Mouse (Mus musculus): Measurements from ENCODE around the gene Wdcp. TPM values are rescaled to one million over a fixed set of nuclear protein-coding genes. Genes with fewer than 3 reads are reported as not detected.

Wdcp gene
- polyA plus RNA-seq, 1 experiment from 2014 or later: 14.8 TPM

- peak overlapping the region; percentile 86 for H3K4me3 ChIP-seq (replicated peaks)
- no peaks in the 10 kb centered on the region for H3K36me3 ChIP-seq
- peak overlapping the region; percentile 62; the same call in 1 of the 2 replicates for H3K9ac ChIP-seq
- H3K27me3 ChIP-seq (replicated peaks): no peaks in the 10 kb centered on the region
- WGBS: 2% methylated on average over 11 of the region's 11 CpGs
- ATAC-seq (ENCODE audit: insufficient read depth, low FRiP score, low read depth): no peak
- no peak overlapping the region for H3K27ac ChIP-seq
- H3K4me1 ChIP-seq: peaks cover 5% of the 10 kb centered on the region
- H3K9me3 ChIP-seq: no peaks in the 10 kb centered on the region
- peak overlapping the region; percentile 97 for H3K4me2 ChIP-seq
Measured at GRCm38 (mm10) chr12:4840741-4841140, 2.4 kb upstream of the Wdcp start.

DNA sequence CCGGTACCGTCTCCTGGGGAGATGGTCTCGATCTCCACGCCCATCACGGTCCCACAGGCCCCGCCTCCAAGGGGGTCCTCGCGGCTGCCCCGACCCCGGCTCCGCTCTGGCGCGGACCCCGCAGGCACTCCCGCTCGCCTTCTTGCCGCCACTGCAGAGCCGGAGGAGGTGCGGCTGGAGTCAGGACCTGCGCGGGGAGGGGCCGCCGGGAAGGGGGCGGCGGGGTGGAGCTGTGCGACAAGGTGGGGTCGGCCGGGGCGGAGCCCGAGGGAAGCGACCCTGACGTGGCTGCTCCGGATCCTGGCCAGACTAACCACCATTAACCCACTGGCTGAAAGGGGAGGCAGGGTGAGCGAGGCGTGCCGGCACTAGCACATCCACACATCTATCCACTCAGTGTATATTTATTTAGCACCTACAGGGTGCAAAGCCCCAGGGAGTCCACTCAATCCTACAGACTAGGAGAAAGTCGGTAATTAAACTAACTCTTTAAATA is 1.7 kb upstream of the Wdcp start, which contains the start of gene Fkbp1b:
Gene Fkbp1b (minus strand): TSS at position 200 of the 496 bp plus-strand sequence.
- peak within 1 kb of the TSS; percentile 97 for H3K4me2 ChIP-seq
- no peaks in the 10 kb centered on the region for H3K27me3 ChIP-seq (replicated peaks)
- H3K9me3 ChIP-seq: no peaks in the 10 kb centered on the region
- H3K4me3 ChIP-seq (replicated peaks): peak within 1 kb of the TSS; percentile 86
- peak; percentile 67 for ATAC-seq (ENCODE audit: insufficient read depth, low FRiP score, low read depth)
- peak within 1 kb of the TSS; percentile 62 for H3K9ac ChIP-seq
- H3K36me3 ChIP-seq: no peaks in the 10 kb centered on the region
- no peak within 1 kb of the TSS for H3K27ac ChIP-seq
- WGBS: under 1% methylated on average over 36 of the region's 37 CpGs
- H3K4me1 ChIP-seq: peaks cover 5% of the 10 kb centered on the region

- no peaks in the 10 kb centered on the region for H3K9me3 ChIP-seq
- 0 out of 2 replicates have a peak overlapping the region, but pooled peaks have one; percentile 48 for H3K4me2 ChIP-seq
- WGBS: 83% methylated on average over 8 of the region's 8 CpGs
- H3K27me3 ChIP-seq (replicated peaks): no peaks in the 10 kb centered on the region
- no peak overlapping the region for H3K4me3 ChIP-seq (replicated peaks)
- H3K9ac ChIP-seq: no peak overlapping the region
- H3K4me1 ChIP-seq: peaks cover 5% of the 10 kb centered on the region
- H3K27ac ChIP-seq: no peak overlapping the region
- no peaks in the 10 kb centered on the region for H3K36me3 ChIP-seq
- ATAC-seq (ENCODE audit: insufficient read depth, low FRiP score, low read depth): no peak
Measured at GRCm38 (mm10) chr12:4842456-4842855, 647 bp upstream of the Wdcp start.

- Histone ChIP-seq H3K4me2 (peak overlapping the region; percentile 54), H3K9me3 (no peaks in the 10 kb centered on the region), H3K4me3 (replicated peaks) (peak overlapping the region; percentile 73), H3K4me1 (peaks cover 5% of the 10 kb centered on the region), H3K27ac (0 out of 2 replicates have a peak overlapping the region, but pooled peaks have one; percentile 67), H3K36me3 (no peaks in the 10 kb centered on the region), H3K27me3 (replicated peaks) (no peaks in the 10 kb centered on the region), H3K9ac (peak overlapping the region; percentile 39; the same call in 1 of the 2 replicates)
- WGBS: 0% methylated on average over 12 of the region's 12 CpGs
- ATAC-seq (ENCODE audit: insufficient read depth, low FRiP score, low read depth): peak; percentile 56; the same call in 1 of the 2 replicates
Measured at GRCm38 (mm10) chr12:4843741-4844140, 638 bp downstream of the Wdcp start.

DNA sequence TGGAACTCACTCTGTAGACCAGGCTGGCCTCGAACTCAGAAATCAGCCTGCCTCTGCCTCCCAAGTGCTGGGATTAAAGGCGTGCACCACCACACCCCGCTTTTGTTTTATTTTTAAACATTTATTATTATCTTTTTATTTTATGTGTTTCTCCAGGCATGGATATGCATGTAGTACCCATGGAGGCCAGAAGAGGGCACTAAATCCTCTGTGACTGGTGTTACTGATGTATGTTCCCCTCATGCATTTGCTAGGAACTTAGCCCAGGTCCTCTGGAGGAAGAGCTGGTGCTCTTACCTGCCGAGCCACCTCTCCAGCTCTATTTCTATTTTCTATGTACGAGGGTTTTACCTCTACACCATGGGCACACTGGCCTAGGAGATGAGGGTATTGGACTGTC is 13.1 kb downstream of the Wdcp start:
- no peaks in the 10 kb centered on the region for H3K9me3 ChIP-seq
- H3K4me1 ChIP-seq: no peaks in the 10 kb centered on the region
- no peaks in the 10 kb centered on the region for H3K27me3 ChIP-seq (replicated peaks)
- no peak for ATAC-seq (ENCODE audit: insufficient read depth, low FRiP score, low read depth)
- H3K27ac ChIP-seq: no peak overlapping the region
- WGBS: 94% methylated on average over 5 of the region's 5 CpGs
- H3K36me3 ChIP-seq: 0 out of 2 replicates have a peak, but pooled peaks cover 5% of the 10 kb centered on the region
- no peak overlapping the region for H3K4me3 ChIP-seq (replicated peaks)
- H3K9ac ChIP-seq: no peak overlapping the region
- no peak overlapping the region for H3K4me2 ChIP-seq

GRCm38 (mm10) chr12:4856834-4857233 is 13.7 kb downstream of the Wdcp start:
- Histone ChIP-seq H3K27me3 (replicated peaks) (no peaks in the 10 kb centered on the region), H3K9me3 (no peaks in the 10 kb centered on the region), H3K36me3 (0 out of 2 replicates have a peak, but pooled peaks cover 5% of the 10 kb centered on the region), H3K4me3 (replicated peaks) (no peak overlapping the region), H3K4me1 (no peaks in the 10 kb centered on the region), H3K27ac (no peak overlapping the region), H3K9ac (no peak overlapping the region), H3K4me2 (no peak overlapping the region)
- no peak for ATAC-seq (ENCODE audit: insufficient read depth, low FRiP score, low read depth)
- 92% methylated on average over 2 of the region's 2 CpGs for WGBS

- no peak overlapping the region for H3K4me2 ChIP-seq
- H3K36me3 ChIP-seq: 0 out of 2 replicates have a peak, but pooled peaks cover 3% of the 10 kb centered on the region
- H3K4me1 ChIP-seq: no peaks in the 10 kb centered on the region
- H3K9ac ChIP-seq: no peak overlapping the region
- H3K4me3 ChIP-seq (replicated peaks): no peak overlapping the region
- no peaks in the 10 kb centered on the region for H3K27me3 ChIP-seq (replicated peaks)
- no peak overlapping the region for H3K27ac ChIP-seq
- 47% methylated on average over 11 of the region's 11 CpGs for WGBS
- H3K9me3 ChIP-seq: no peaks in the 10 kb centered on the region
- no peak for ATAC-seq (ENCODE audit: insufficient read depth, low FRiP score, low read depth)
Measured at GRCm38 (mm10) chr12:4859241-4859914, 16.3 kb downstream of the Wdcp start.

GRCm38 (mm10) chr12:4862672-4863071 is 19.6 kb downstream of the Wdcp start:
- no peak for ATAC-seq (ENCODE audit: insufficient read depth, low FRiP score, low read depth)
- Histone ChIP-seq H3K4me3 (replicated peaks) (no peak overlapping the region), H3K9ac (no peak overlapping the region), H3K4me1 (no peaks in the 10 kb centered on the region), H3K36me3 (no peaks in the 10 kb centered on the region), H3K4me2 (no peak overlapping the region), H3K9me3 (no peaks in the 10 kb centered on the region), H3K27ac (no peak overlapping the region), H3K27me3 (replicated peaks) (no peaks in the 10 kb centered on the region)
- WGBS: 92% methylated on average over 4 of the region's 4 CpGs

DNA sequence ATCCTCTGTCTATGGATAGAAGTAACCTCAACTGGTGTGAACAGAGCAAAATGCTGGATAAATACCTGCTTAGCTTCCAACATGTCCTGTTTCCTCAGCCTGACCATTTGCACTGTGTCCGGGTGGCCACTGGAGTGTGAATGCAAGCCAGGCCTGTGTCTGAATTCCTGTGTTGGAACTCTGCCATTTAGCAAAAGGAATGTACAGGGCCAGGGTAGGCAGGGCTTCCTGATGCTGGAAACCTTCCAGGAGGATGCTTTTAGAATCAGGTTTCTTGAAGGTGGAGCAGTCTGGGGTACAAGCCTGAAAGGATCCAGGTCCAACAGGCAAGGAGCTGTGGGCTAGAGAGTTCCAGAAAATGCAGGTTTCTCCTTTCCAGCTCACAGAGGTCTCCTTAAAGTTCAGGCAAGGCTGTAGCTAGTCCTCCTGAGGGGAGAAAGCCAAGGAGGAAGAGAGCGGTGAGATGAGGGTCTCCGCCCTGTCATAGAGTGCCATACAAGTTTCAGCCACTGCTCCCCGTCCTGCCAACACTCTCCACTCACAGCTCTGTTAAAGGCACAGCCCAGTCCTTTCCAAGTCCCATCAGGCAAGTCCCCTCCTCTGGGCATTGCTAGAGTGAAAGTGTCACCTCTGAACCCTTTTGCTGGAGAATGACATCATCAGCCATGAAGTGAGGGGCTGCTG is 20.7 kb downstream of the Wdcp start:
- Histone ChIP-seq H3K9ac (no peak overlapping the region), H3K4me3 (replicated peaks) (no peak overlapping the region), H3K4me1 (no peaks in the 10 kb centered on the region), H3K4me2 (no peak overlapping the region), H3K27ac (no peak overlapping the region), H3K36me3 (no peaks in the 10 kb centered on the region), H3K9me3 (no peaks in the 10 kb centered on the region), H3K27me3 (replicated peaks) (no peaks in the 10 kb centered on the region)
- WGBS: 58% methylated on average over 4 of the region's 4 CpGs
- peak; percentile 49; the same call in 1 of the 2 replicates for ATAC-seq (ENCODE audit: insufficient read depth, low FRiP score, low read depth)

- H3K9me3 ChIP-seq: no peaks in the 10 kb centered on the region
- H3K9ac ChIP-seq: no peak overlapping the region
- ATAC-seq (ENCODE audit: insufficient read depth, low FRiP score, low read depth): no peak
- H3K27ac ChIP-seq: no peak overlapping the region
- H3K27me3 ChIP-seq (replicated peaks): no peaks in the 10 kb centered on the region
- WGBS: 64% methylated on average over 4 of the region's 4 CpGs
- no peaks in the 10 kb centered on the region for H3K36me3 ChIP-seq
- H3K4me1 ChIP-seq: no peaks in the 10 kb centered on the region
- H3K4me2 ChIP-seq: no peak overlapping the region
- H3K4me3 ChIP-seq (replicated peaks): no peak overlapping the region
Measured at GRCm38 (mm10) chr12:4864338-4864690, 21.2 kb downstream of the Wdcp start.

DNA sequence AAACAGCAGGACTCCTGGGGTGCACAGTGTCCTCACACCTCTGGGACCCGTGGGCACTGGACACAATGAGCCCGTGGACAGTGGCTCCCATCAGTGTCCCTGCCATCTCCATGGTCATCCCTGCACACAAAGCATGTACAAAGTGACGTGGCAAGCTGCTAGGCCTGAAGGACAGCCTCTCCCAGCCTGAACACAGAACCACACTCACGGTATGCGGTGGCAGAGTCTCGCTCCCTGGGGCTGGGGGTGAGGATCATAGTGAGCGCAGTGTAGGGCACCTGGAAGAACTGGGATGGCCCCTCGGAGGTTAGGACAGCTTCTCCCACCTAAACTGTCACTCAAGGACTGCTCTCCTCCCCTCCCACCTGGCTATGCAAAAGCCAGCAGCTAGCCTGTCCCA is 25.8 kb downstream of the Wdcp start:
- no peak for ATAC-seq (ENCODE audit: insufficient read depth, low FRiP score, low read depth)
- 82% methylated on average over 8 of the region's 8 CpGs for WGBS
- peaks cover 4% of the 10 kb centered on the region; the same call in 1 of the 2 replicates for H3K4me1 ChIP-seq
- no peaks in the 10 kb centered on the region for H3K36me3 ChIP-seq
- no peak overlapping the region for H3K4me2 ChIP-seq
- H3K4me3 ChIP-seq (replicated peaks): no peak overlapping the region
- H3K9me3 ChIP-seq: no peaks in the 10 kb centered on the region
- H3K27me3 ChIP-seq (replicated peaks): no peaks in the 10 kb centered on the region
- no peak overlapping the region for H3K27ac ChIP-seq
- no peak overlapping the region for H3K9ac ChIP-seq

DNA sequence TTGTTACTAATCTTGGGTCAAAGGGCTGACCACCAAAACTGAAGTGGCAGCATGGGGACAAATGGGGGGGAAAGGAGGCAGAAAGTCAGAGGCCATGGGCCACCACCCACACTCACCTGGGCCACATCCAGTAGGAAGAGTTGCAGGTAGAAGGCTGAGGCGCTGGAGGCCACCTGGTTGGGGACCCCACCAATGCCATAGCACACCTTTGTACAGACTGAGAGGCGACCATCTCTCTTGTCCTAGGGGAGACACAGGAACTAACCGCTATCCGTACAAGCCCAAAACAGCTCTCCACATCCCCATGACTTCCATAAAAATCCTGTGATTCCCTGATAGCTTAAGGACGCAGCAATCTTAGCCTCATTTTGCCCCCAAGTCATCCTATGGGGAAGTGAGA is 28.2 kb downstream of the Wdcp start:
- no peak for ATAC-seq (ENCODE audit: insufficient read depth, low FRiP score, low read depth)
- Histone ChIP-seq H3K9me3 (no peaks in the 10 kb centered on the region), H3K27ac (no peak overlapping the region), H3K27me3 (replicated peaks) (no peaks in the 10 kb centered on the region), H3K4me2 (no peak overlapping the region), H3K4me3 (replicated peaks) (no peak overlapping the region), H3K4me1 (peaks cover 12% of the 10 kb centered on the region), H3K9ac (no peak overlapping the region), H3K36me3 (no peaks in the 10 kb centered on the region)
- WGBS: 89% methylated on average over 5 of the region's 5 CpGs
